Mouse (Mus musculus) layer of hippocampus, adult 2 months (tissue): ENCODE results near the gene Plcb2. TPM values are rescaled to one million over a fixed set of nuclear protein-coding genes. Genes with fewer than 3 reads are reported as not detected.

ENCODE experiments used
- DNase-seq, 2 experiments: peaks; one replicate each; pipeline ENCODE4 v3.0.0; 2022; ENCODE audit warnings: low spot score in 2 of 2
- H3K27ac ChIP-seq: fragments of 200-600 bp; 2 replicates; pipeline ENCODE4 v1.8.1; 2022
- H3K4me3 ChIP-seq: fragments of 200-600 bp; 2 replicates; pipeline ENCODE4 v1.8.1; 2022; ENCODE audit warnings: mild to moderate bottlenecking
- CTCF ChIP-seq: fragments of 200-600 bp; conservative IDR thresholded peaks from 2 replicates; pipeline ENCODE4 v1.8.1; 2022; ENCODE audit warnings: antibody characterized with exemption, mild to moderate bottlenecking, moderate library complexity
- total RNA-seq, 2 experiments: library from RNA; stranded (reverse); gene quantifications; 2 replicates each; pipeline ENCODE4 v1.2.3; 2021

Plcb2 gene
- total RNA-seq, 2 experiments from 2014 or later: 2.3 to 2.6 TPM

GRCm38 (mm10) chr2:118761906-118762783 lies 33.9 kb upstream of the Plcb2 start, which contains the start of gene Ccdc9b:
Gene Ccdc9b (minus strand): TSS chr2:118762661.
- H3K27ac ChIP-seq: peak within 1 kb of the TSS; percentile 99
- H3K4me3 ChIP-seq: peak within 1 kb of the TSS; percentile 48
- TF ChIP-seq CTCF: 0 out of 2 replicates have a peak, but pooled peaks have one; percentile 6
- peak; percentile 86 for DNase-seq

DNA sequence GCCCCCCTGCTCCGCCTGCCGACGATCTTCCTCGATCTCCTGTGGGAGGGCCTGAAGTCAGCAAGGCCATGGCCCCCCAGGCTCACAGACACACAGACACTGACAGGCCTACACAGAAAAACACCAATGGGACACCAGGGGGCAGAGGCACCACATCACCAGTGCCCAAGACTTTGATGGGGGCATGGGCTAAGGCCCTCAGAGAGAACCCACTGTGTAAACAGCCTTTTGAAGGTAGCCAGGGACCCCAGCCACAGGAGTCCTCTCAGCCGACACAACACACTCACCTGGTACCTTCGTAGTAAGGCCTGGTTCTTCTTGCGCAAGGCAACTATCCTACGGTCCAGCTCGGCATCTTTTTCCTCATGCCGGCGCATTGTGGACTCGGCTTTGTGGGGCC lies 33.1 kb upstream of the Plcb2 start:
- peak in 1 of 2 experiments; percentile 24 for DNase-seq
- peak; percentile 58 for TF ChIP-seq CTCF
- Histone ChIP-seq H3K27ac (peak overlapping the region; percentile 99), H3K4me3 (peak overlapping the region; percentile 48)

DNA sequence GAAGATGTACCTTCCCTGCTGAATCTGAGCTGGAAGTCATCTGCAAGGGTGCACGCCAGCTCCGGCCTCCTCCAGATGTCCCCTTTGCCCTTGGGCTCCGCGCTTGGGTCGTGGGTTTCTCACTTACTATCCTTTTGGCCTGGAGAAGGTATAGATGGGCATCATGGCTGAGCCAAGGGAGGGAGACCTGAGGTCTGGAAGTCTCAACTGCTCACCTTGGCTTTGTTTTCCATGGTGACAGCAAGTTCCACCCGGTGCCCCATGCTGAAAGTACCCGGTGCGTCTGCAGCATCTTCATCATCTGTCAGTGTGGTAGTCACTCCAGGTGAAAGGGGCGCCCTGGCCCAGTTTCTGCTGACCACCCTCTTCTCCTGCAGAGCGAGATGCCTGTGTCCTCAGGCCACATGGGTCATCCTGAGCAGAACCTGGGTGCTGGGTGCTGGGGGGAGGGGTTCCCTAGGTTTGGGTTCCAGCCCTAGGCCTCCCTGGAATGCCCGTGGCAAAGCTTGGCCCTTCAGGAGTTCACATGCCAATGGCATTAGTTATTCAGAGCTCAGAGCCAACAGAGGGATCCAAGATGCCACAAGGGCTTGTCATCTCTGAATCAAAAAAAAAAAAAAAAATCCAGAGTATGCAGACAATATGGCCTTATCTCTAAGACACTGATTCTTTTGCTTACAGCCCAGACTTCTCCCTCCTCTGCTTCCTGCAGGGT lies 32.2 kb upstream of the Plcb2 start:
- peak in 1 of 2 experiments; percentile 7 for DNase-seq
- peak overlapping the region; percentile 99 for H3K27ac ChIP-seq
- TF ChIP-seq CTCF: no peak
- no peak overlapping the region for H3K4me3 ChIP-seq

DNA sequence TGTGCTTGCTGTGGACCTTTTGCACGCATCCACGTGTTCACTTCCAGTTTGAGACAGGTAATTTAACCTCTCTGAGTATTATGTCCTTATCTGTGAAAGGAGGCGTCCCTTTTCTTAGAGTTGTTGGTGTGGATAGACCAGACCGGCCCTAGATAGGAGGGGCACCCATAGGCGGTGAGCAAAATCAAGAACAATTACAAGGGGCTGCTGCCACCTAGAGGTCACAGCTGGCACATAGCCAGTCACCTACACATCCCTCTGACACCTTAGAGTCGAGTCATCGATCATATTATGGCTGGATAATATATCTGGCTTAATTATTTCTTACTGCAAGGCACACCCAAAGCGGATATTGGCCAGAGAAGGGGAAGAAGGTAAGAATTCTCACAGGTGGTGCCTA lies 31.6 kb upstream of the Plcb2 start:
- Histone ChIP-seq H3K27ac (no peak overlapping the region), H3K4me3 (no peak overlapping the region)
- peak; percentile 75 for TF ChIP-seq CTCF
- no peak for DNase-seq

DNA sequence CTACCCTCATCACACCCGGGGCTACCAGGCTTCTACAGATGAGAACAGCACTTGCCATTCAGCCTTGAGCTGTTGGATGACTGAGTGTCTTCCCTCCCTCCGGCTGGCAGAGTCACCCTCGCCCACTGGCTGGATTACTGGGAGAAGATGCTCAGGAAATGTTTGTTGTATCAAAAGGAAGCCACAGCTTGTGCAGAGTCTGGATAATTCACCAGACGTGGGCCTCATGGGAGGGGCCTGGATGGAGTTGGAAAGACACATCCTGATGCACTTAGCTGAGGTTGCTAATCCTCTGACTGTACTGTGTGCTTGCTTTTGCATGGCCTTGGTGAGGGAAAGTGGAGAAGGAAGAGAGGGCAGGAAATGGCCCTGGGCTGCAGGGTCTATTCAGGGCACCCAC lies 27.9 kb upstream of the Plcb2 start:
- TF ChIP-seq CTCF: no peak
- DNase-seq: peak in 1 of 2 experiments; percentile 74
- no peak overlapping the region for H3K4me3 ChIP-seq

GRCm38 (mm10) chr2:118755407-118755806 lies 27.2 kb upstream of the Plcb2 start:
- H3K4me3 ChIP-seq: no peak overlapping the region
- peak overlapping the region; percentile 23; the same call in 1 of the 2 replicates for H3K27ac ChIP-seq
- TF ChIP-seq CTCF: no peak

More for the DNA sequence above, 27.9 kb upstream of the Plcb2 start:
- peak overlapping the region; percentile 23; the same call in 1 of the 2 replicates for H3K27ac ChIP-seq

GRCm38 (mm10) chr2:118754143-118754542 lies 25.9 kb upstream of the Plcb2 start:
- Histone ChIP-seq H3K4me3 (no peak overlapping the region), H3K27ac (no peak overlapping the region)
- TF ChIP-seq CTCF: no peak
- no peak for DNase-seq

More at GRCm38 (mm10) chr2:118755407-118755806, 27.2 kb upstream of the Plcb2 start:
- no peak for DNase-seq

GRCm38 (mm10) chr2:118752792-118753108 lies 24.5 kb upstream of the Plcb2 start:
- no peak for TF ChIP-seq CTCF
- no peak for DNase-seq
- Histone ChIP-seq H3K4me3 (no peak overlapping the region), H3K27ac (no peak overlapping the region)

GRCm38 (mm10) chr2:118751896-118752791 lies 23.9 kb upstream of the Plcb2 start:
- no peak for TF ChIP-seq CTCF
- no peak overlapping the region for H3K4me3 ChIP-seq
- H3K27ac ChIP-seq: no peak overlapping the region
- DNase-seq: peak in 1 of 2 experiments; percentile 7

GRCm38 (mm10) chr2:118750476-118750875 lies 22.2 kb upstream of the Plcb2 start:
- DNase-seq: no peak
- Histone ChIP-seq H3K4me3 (no peak overlapping the region), H3K27ac (peak overlapping the region; percentile 57; the same call in 1 of the 2 replicates)
- TF ChIP-seq CTCF: no peak

DNA sequence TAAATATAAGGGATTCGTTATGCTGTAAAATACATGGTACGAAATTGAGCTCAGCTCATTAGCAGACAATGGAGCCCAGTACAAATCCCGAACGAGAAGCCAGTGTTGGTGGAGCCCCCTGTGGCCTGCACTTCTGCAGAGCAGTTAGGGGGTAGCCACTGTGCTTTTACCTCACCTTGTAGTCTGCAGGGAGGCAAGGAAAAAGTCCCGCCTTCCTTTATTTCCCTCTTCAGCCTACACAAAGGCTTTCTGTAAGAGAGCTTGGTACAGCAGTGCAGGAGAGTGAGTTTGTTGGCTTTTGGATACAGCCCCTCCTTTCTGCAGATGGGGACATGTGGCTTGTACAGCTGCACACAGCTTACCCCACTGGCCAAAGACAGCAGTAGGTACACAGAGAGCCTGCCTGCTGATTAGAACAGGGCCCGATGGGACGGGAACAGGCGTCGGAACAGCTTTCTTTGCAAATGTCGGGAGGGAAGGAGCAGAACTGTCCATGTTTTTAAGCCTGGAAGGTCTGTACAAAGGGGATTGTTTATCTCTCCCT lies 21.2 kb upstream of the Plcb2 start:
- peak overlapping the region; percentile 3; the same call in 1 of the 2 replicates for H3K4me3 ChIP-seq
- H3K27ac ChIP-seq: peak overlapping the region; percentile 57
- DNase-seq: no peak
- peak; percentile 30; the same call in 1 of the 2 replicates for TF ChIP-seq CTCF
